Mouse (Mus musculus): ENCODE measurements around the gene Hist1h2be. TPM values are rescaled to one million over a fixed set of nuclear protein-coding genes. Genes with fewer than 3 reads are reported as not detected.
A peak's percentile ranks its signal among the peaks of the same experiment; 100 is the strongest.
"Not testable (repeated sequence)": the region's sequence is repeated elsewhere in the genome, so short reads cannot be mapped to it uniquely, and the experiment has no call there.

Hist1h2be gene
- polyA plus RNA-seq, 1 experiment from 2014 or later: 3.0 TPM

DNA sequence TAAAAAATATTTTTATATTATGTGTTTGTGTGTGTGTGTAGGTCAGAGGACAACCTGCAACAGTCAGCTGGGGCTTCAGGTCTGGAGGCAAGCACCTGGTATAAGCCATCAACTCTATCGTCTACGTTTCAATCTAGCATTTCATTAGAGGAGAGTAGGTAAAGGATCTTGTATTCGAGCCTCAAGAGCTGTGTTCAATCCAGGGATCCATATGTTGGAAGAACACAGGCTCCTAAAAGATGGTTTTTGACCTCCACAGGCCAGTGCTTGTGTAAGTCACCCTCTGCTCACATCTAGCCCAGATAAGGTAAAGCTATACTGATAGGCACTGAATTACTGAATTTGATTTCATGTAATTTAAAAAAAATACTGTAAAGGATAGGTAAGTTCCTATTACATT is 64.0 kb downstream of the Hist1h2be start:
- Histone ChIP-seq H3K27me3 (ENCODE audit: insufficient read depth, low read length) (no peaks in the 10 kb centered on the region), H3K36me3 (ENCODE audit: insufficient read depth) (no peaks in the 10 kb centered on the region), H3K4me3 (ENCODE audit: low read depth, low read length) (peak overlapping the region; percentile 50; the same call in 1 of the 2 replicates), H3K9ac (0 out of 2 replicates have a peak overlapping the region, but pooled peaks have one; percentile 17), H3K27ac (ENCODE audit: low read depth) (peak overlapping the region; percentile 100), H3K4me2 (peak overlapping the region; percentile 85), H3K9me3 (ENCODE audit: low read depth, low read length) (no peaks in the 10 kb centered on the region), H3K4me1 (ENCODE audit: insufficient read depth) (peaks cover 8% of the 10 kb centered on the region)
- DNase-seq (no peak), ATAC-seq (ENCODE audit: insufficient read depth) (no peak)
- no peak for TF ChIP-seq CTCF (IDR thresholded peaks at IDR 0.05; ENCODE audit: low read depth)
- WGBS: 69% methylated on average over 3 of the region's 3 CpGs

- WGBS: under 1% methylated on average over 18 of the region's 18 CpGs
- no peaks in the 10 kb centered on the region for H3K9me3 ChIP-seq (ENCODE audit: low read depth, low read length)
- no peaks in the 10 kb centered on the region for H3K36me3 ChIP-seq (ENCODE audit: insufficient read depth)
- no peak for TF ChIP-seq CTCF (IDR thresholded peaks at IDR 0.05; ENCODE audit: low read depth)
- DNase-seq: peak; percentile 97
- H3K9ac ChIP-seq: peak overlapping the region; percentile 97
- ATAC-seq (ENCODE audit: insufficient read depth): peak; percentile 77
- peak overlapping the region; percentile 85 for H3K4me2 ChIP-seq
- H3K27me3 ChIP-seq (ENCODE audit: insufficient read depth, low read length): no peaks in the 10 kb centered on the region
- H3K27ac ChIP-seq (ENCODE audit: low read depth): peak overlapping the region; percentile 100
- H3K4me3 ChIP-seq (ENCODE audit: low read depth, low read length): peak overlapping the region; percentile 50
- H3K4me1 ChIP-seq (ENCODE audit: insufficient read depth): peaks cover 8% of the 10 kb centered on the region
Observed at GRCm38 (mm10) chr13:23555839-23556416, 65.0 kb downstream of the Hist1h2be start.

DNA sequence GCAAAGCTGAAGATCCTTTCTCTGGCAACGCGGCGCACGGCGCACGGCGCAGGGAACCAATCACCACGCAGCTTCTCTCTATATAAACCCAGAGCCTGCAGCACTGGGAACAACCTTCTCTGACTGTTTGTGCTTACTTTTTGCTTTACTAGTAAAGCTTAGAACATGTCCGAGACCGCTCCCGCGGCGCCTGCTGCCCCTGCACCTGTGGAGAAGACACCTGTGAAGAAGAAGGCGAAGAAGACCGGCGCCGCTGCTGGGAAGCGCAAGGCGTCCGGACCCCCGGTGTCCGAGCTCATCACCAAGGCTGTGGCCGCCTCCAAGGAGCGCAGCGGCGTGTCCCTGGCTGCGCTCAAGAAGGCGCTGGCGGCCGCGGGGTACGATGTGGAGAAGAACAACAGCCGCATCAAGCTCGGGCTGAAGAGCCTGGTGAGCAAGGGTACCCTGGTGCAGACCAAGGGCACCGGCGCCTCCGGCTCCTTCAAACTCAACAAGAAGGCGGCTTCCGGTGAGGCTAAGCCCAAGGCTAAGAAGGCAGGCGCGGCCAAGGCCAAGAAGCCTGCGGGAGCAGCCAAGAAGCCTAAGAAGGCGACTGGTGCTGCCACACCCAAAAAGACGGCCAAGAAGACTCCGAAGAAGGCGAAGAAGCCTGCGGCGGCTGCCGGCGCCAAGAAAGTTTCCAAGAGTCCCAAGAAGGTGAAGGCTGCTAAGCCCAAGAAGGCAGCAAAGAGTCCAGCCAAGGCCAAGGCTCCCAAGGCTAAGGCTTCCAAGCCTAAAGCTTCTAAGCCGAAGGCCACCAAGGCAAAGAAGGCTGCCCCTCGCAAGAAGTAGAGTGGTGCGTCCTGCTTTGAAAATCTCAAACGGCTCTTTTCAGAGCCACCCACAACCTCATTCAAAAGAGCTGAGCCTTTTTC is 65.7 kb downstream of the Hist1h2be start:
- no peaks in the 10 kb centered on the region for H3K9me3 ChIP-seq (ENCODE audit: low read depth, low read length)

GRCm38 (mm10) chr13:23554393-23554792 is 66.5 kb downstream of the Hist1h2be start:
- 16% methylated on average over 9 of the region's 9 CpGs for WGBS
- no peaks in the 10 kb centered on the region for H3K9me3 ChIP-seq (ENCODE audit: low read depth, low read length)
- peak overlapping the region; percentile 85 for H3K4me2 ChIP-seq
- H3K9ac ChIP-seq: peak overlapping the region; percentile 97
- no peaks in the 10 kb centered on the region for H3K36me3 ChIP-seq (ENCODE audit: insufficient read depth)
- H3K27me3 ChIP-seq (ENCODE audit: insufficient read depth, low read length): no peaks in the 10 kb centered on the region
- H3K4me1 ChIP-seq (ENCODE audit: insufficient read depth): peaks cover 8% of the 10 kb centered on the region
- peak; percentile 51 for DNase-seq
- no peak for ATAC-seq (ENCODE audit: insufficient read depth)
- H3K27ac ChIP-seq (ENCODE audit: low read depth): peak overlapping the region; percentile 100
- no peak for TF ChIP-seq CTCF (IDR thresholded peaks at IDR 0.05; ENCODE audit: low read depth)
- H3K4me3 ChIP-seq (ENCODE audit: low read depth, low read length): peak overlapping the region; percentile 50

More for the DNA sequence above, 65.7 kb downstream of the Hist1h2be start:
- no peak for TF ChIP-seq CTCF (IDR thresholded peaks at IDR 0.05; ENCODE audit: low read depth)
- peak; percentile 89 for ATAC-seq (ENCODE audit: insufficient read depth)
- no peaks in the 10 kb centered on the region for H3K36me3 ChIP-seq (ENCODE audit: insufficient read depth)
- H3K4me3 ChIP-seq (ENCODE audit: low read depth, low read length): peak overlapping the region; percentile 50
- H3K9ac ChIP-seq: peak overlapping the region; percentile 97
- no peaks in the 10 kb centered on the region for H3K27me3 ChIP-seq (ENCODE audit: insufficient read depth, low read length)
- peaks cover 8% of the 10 kb centered on the region for H3K4me1 ChIP-seq (ENCODE audit: insufficient read depth)
- DNase-seq: peak; percentile 96
- under 1% methylated on average over 54 of the region's 54 CpGs for WGBS
- H3K27ac ChIP-seq (ENCODE audit: low read depth): peak overlapping the region; percentile 100
- H3K4me2 ChIP-seq: peak overlapping the region; percentile 85

DNA sequence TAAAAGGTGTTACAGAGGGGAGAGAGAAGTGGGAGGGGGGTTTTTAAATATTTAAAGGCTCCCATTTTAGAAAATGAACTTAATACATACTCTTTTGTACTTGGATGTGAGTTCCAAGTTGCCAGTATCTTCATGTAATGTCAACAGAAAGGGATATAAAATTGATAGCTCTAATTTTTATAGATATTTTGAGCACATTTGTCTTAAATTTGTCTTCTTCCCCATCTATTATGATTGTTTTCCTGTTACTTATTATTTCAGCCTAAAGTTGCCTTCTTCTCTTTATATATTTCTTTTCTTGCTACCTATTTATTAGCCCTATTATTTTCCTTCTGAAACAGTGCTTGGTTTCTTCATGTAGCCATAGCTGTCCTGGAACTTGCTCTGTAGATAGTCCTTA is 68.0 kb downstream of the Hist1h2be start, which contains the start of gene Hist1h1d:
TSS of gene Hist1h1d (plus strand) at position 301 of the 400 bp plus-strand sequence.
- H3K4me2 ChIP-seq: peak within 1 kb of the TSS; percentile 85
- no peaks in the 10 kb centered on the region for H3K9me3 ChIP-seq (ENCODE audit: low read depth, low read length)
- TF ChIP-seq CTCF (IDR thresholded peaks at IDR 0.05; ENCODE audit: low read depth): no peak
- H3K4me3 ChIP-seq (ENCODE audit: low read depth, low read length): 0 out of 2 replicates have a peak within 1 kb of the TSS, but pooled peaks have one; percentile 46
- no peaks in the 10 kb centered on the region for H3K36me3 ChIP-seq (ENCODE audit: insufficient read depth)
- H3K4me1 ChIP-seq (ENCODE audit: insufficient read depth): peaks cover 8% of the 10 kb centered on the region
- ATAC-seq (ENCODE audit: insufficient read depth): no peak
- H3K9ac ChIP-seq: peak within 1 kb of the TSS; percentile 97
- H3K27me3 ChIP-seq (ENCODE audit: insufficient read depth, low read length): no peaks in the 10 kb centered on the region
- H3K27ac ChIP-seq (ENCODE audit: low read depth): peak within 1 kb of the TSS; percentile 100
- no peak for DNase-seq

GRCm38 (mm10) chr13:23551931-23552914 is 68.7 kb downstream of the Hist1h2be start:
- no peak for TF ChIP-seq CTCF (IDR thresholded peaks at IDR 0.05; ENCODE audit: low read depth)
- peaks cover 8% of the 10 kb centered on the region for H3K4me1 ChIP-seq (ENCODE audit: insufficient read depth)
- peak overlapping the region; percentile 46; the same call in 1 of the 2 replicates for H3K4me3 ChIP-seq (ENCODE audit: low read depth, low read length)
- WGBS: 38% methylated on average over 8 of the region's 8 CpGs
- H3K27me3 ChIP-seq (ENCODE audit: insufficient read depth, low read length): no peaks in the 10 kb centered on the region
- ATAC-seq (ENCODE audit: insufficient read depth) (no peak), DNase-seq (no peak)
- peak overlapping the region; percentile 76 for H3K4me2 ChIP-seq
- H3K27ac ChIP-seq (ENCODE audit: low read depth): peak overlapping the region; percentile 98
- no peaks in the 10 kb centered on the region for H3K36me3 ChIP-seq (ENCODE audit: insufficient read depth)
- H3K9ac ChIP-seq: peak overlapping the region; percentile 13
- no peaks in the 10 kb centered on the region for H3K9me3 ChIP-seq (ENCODE audit: low read depth, low read length)

- Histone ChIP-seq H3K4me2 (peak within 1 kb of the TSS; percentile 76), H3K27ac (ENCODE audit: low read depth) (peak within 1 kb of the TSS; percentile 98), H3K4me3 (ENCODE audit: low read depth, low read length) (peak within 1 kb of the TSS; percentile 46), H3K9ac (peak within 1 kb of the TSS; percentile 72)
- not testable (repeated sequence) for H3K9me3 ChIP-seq (ENCODE audit: low read depth, low read length); H3K4me1 ChIP-seq (ENCODE audit: insufficient read depth); H3K36me3 ChIP-seq (ENCODE audit: insufficient read depth); H3K27me3 ChIP-seq (ENCODE audit: insufficient read depth, low read length)
- DNase-seq: peak; percentile 98
- ATAC-seq (ENCODE audit: insufficient read depth): peak; percentile 82
- WGBS: under 1% methylated on average over 47 of the region's 47 CpGs
Observed at GRCm38 (mm10) chr13:23551146-23551834, 69.6 kb downstream of the Hist1h2be start, which contains the start of gene Hist1h4f. Gene Hist1h4f (minus strand): TSS chr13:23551648.

All from lung, embryonic 14.5 days (tissue).